Mouse (Mus musculus) layer of hippocampus, adult 18-20 months (tissue): Measurements from ENCODE around the gene Polr3c. TPM values are rescaled to one million over a fixed set of nuclear protein-coding genes. Genes with fewer than 3 reads are reported as not detected.
"Not testable (repeated sequence)": the region's sequence is repeated elsewhere in the genome, so short reads cannot be mapped to it uniquely, and the experiment has no call there.

Experiments used
- DNase-seq, 2 experiments: peaks; one replicate each; pipeline ENCODE4 v3.0.0; 2022; ENCODE audit warnings: low spot score in 2 of 2
- long read RNA-seq: library from polyadenylated mRNA; stranded (forward); transcript quantifications from one replicate; pipeline ENCODE4 v2.0.0, GENCODE M21; 2021
- total RNA-seq, 2 experiments: library from RNA; stranded (reverse); gene quantifications; 2 replicates each; pipeline ENCODE4 v1.2.3; 2021

The Polr3c gene
- total RNA-seq = 10 to 100 TPM; 20.7 to 22.5 TPM
- long read RNA-seq, transcript Polr3c-201 (15 exons, 2,390 nt) = major isoform, 8 of 12 reads
- long read RNA-seq, partial matches to known transcripts = 1 of 12 reads
- long read RNA-seq, other reads (novel, unspliced or antisense) = 3 of 12 reads

DNA sequence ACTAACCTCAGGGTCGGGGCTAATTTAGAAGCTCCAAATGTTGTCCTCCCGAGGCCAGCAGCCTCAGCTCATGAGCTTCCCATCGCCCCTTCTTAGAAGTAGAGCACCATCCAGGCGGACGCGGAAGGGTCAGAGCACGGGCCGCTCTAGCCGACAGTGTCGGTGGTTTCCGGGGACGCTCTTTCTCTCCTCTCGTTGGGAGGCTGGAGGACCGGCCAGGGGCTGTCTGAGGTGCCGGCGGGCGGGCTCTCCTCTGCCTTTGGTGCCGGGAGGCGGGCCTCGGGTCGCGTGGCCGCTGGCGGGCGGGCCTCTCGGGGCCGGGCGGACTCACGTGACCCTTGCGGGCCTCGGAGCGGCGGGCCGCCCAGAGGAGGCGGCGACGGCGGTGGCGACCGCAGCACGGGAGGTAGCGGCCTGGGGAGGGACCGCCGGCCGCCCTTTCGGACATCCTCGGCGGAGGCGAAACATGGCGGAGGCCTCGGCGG, at the start of gene Polr3c, which contains the start of gene Rnf115:
Gene Polr3c (minus strand): TSS at position 286 of the 485 bp plus-strand sequence.
Gene Rnf115 (plus strand): TSS at position 322 of the 485 bp plus-strand sequence.
- DNase-seq = peak; percentile 94 to 96

DNA sequence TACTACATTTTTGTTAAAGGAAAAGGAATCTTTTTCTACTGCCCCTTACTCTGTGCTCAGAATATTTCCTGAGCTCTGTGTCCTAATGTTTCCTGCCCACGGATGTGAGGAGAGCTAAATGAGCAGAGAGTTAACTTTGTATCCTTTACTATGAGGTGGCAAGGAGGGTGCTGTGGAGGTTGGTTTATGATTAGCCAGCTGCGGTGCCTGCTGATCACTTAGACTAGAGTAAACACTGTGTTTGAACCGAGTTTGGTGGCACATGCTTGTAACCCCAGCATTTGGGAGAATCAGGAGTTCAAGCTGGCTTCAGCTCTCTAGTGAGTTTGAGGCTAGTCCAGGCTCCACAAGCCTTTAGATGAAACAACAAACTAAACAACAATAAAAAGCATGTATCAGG, 49.7 kb upstream of the Polr3c start:
- DNase-seq = no peak

DNA sequence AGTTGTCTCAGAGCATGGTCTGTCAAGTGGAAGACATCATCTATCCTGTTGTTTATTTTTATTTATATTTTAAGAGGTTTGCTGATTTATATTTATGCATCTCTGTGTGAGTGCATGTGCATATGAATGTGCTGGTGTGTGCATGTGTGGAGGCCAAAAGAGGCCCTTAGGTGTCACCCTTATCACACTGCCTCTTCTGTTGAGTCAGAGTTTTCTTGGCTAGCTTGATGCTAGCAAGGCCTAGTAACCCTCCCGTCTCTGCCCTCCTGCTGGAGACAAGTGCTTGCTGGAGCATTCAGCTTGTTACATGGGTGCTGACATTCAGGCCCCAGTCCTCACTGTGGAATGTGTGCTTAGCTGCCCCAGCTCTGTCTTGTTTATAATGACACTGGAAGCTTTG, 45.5 kb upstream of the Polr3c start:
- DNase-seq = no peak

DNA sequence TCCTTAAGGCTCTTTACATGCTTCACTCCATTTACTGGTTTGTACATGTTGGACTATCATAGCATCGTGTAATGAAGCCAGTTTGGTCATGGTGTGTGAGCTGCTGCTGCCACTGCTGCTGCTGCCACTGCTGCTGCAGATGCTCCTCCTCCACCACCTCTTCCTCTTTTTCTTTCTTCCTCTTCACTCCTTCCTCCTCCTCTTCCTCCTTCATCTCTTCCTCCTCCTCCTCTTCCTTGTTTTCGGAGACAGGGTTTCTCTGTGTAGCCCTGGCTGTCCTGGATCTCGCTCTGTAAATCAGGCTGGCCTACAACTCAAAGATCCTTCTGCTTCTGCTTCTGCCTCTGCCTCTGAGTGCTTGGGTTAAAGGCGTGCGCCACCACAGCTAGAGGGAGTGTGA, 42.5 kb upstream of the Polr3c start:
- DNase-seq = no peak

DNA sequence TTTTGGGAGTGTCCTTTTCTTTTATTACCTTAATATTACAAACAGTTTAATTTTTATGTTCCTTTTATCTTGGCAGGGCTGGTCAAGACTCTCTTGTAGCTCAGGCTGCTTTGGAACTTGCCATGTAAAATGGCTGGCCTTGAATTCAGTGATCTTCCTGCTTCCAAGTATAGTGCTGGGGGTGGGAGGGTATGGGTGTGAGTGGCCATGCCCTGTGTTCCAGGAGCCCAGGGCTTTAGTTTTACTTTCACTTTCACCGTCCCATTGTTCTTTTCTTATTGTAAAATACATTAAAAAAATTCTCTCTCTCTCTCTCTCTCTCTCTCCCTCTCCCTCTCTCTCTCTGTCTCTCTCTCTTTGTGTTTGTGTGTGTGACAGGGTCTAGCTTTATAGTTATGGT, 37.1 kb upstream of the Polr3c start:
- DNase-seq = no peak

DNA sequence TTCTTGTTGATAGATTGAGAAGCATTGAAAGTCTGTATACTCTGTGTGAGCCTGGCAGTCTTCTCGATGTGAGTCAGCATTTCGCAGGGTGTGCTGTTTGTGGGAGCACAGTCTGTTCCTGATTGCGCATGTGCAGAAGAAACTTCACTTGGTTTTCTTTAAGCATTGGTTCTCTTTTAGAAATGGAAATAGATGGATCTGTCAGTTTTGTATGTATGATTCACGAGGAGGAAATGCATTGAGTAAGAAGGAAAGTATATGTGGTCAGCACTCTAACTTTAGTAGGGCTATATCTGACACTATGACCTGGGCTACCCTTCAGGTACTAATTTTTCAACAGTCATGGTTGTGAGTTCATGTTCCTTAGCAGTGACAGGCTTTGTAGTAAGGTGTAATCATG, 32.3 kb upstream of the Polr3c start:
- peak; percentile 9 to 65 for DNase-seq

DNA sequence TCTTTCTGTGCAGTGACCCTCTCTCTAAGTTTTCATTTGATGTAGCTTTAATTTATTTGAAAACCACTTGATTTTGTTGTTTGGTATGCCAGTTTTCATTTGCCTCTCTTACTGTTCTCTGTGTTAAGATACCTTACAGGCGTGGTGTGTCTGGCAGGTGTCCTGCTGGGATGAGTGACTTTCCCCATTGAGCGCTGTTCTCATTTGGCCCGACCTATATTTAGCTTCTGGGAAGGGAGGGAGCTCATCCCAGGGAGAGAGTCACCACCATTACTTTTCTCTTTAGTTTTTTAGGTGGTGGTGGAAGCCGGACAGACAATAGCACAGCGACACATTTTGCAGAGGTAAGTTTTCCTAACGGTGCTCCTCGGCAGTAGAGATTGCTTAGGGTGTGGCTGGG, 30.3 kb upstream of the Polr3c start:
- DNase-seq = no peak

DNA sequence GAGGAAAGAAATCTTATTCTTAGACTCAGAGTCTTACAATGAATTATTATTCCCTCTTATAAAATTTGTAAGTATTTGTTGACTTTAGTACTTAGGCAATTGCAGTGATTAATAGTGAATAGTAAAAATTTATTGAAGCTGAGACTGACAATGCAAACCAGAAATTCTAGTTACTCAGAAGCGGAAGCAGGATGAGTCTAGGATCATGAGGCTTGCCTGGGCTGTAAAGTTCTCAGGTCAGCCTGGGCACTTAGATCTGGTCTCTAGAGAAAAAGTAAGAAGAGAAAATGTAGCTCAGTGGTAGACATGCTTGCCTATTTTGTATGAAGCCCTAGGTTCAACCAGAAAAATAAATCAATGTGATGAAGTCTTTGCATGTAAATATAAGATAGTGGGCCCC, 28.5 kb upstream of the Polr3c start:
- DNase-seq = no peak

DNA sequence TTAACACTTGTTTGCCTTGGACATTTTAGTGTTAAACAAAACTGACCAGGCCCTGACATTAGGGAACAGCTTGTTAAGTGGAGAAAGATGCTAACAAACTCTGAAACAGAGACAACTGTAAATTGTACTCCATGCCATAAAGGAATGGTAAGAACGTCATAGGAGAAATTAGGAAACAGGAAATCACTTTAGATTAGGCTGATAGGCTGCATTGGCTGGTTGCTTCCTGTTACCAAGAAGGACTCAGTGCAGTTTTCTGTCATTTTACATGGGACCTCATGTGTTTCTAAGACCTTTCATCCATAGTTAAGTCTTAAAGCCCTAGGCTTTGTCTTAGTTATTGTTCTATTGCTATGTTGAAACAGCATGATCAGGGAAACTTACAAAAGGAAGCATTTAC, 19.4 kb upstream of the Polr3c start:
- no peak for DNase-seq

DNA sequence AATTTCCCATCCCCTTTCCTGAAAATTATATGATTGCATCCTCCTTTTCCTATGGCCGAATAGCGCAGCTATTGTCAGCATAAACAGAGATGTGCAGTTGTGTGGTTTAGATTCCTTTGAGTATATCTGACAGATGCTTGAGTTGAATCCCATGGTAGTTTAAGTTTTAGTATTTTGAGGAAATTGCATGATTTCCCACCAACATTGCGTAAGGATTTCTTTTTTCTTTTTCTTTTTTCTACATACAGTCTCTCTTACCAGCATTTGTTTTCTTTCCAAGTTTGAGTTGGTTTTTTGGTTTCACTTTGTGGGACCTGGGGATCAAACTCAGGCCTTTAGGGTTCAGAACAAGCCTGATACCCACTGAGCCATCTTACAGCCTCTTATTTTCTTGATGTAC, 16.9 kb upstream of the Polr3c start:
- no peak for DNase-seq

DNA sequence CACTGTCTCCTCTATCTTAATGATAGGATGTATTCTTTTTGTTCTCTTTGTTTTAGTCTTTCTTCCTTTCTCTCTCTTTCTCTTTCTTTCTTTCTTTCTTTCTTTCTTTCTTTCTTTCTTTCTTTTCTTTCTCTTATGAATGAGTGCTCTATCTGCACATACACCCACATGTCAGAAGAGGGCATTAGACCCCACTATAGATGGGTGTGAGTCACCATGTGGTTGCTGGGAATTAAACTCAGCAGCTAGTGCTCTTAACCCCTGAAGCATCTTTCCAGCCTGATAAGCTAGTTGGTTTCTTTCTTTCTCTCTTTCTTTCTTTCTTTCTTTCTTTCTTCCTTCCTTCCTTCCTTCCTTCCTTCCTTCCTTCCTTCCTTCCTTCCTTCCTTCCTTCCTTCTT, 12.9 kb upstream of the Polr3c start:
- DNase-seq = not testable (repeated sequence)

DNA sequence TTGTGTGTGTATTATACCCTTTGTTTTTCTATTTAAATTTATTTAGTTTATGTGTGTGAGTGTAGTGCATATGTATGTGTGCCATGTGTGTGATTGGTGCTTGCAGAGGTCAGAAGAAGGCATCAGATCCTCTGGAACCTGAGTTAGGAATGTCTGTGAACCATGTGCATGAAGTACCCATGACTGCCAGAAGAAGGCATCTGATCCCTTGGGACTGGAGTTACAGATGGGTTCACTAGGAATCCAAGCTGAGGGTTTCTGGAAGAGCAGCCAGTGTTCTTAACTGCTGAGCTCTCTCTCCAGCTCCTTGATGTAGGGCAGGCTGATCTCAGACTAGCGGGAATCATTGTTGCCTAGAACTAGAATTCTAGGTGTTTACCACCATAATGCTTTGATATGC, 10.6 kb upstream of the Polr3c start:
- no peak for DNase-seq

DNA sequence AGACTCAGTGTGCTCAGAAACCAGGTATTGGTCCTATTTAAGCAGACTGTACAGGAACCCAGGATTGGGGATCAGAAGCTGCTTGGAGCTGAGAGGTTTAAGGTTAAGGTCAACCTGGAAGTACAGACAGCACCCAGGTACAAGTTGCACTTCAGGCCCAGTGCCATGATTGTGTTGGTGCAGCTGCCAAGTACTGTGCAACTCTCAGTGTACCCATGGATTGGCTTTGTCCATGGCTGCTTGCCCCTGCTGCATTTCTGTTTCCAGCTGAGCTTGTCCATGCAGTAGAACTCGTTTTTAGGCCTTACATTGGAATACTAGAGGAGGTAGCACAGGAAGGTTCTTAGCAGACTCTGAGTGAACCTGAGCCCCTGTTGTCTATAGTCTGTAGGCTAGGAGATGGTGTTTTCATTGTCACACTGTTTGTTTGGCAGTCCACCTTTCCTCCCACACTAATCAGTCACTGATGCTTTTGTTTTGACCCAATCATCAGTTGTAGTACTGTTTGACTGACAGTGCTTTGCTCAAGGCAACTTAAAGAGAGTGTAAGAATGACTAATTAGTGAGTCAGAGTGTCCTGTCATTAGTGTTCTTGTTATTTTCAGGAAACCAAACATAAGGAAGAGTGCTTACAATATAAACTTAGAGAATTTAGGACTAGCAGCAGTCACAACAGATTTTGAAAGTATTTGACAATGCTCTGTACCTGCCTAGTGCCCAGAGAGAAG, 9.7 kb upstream of the Polr3c start:
- DNase-seq = no peak

DNA sequence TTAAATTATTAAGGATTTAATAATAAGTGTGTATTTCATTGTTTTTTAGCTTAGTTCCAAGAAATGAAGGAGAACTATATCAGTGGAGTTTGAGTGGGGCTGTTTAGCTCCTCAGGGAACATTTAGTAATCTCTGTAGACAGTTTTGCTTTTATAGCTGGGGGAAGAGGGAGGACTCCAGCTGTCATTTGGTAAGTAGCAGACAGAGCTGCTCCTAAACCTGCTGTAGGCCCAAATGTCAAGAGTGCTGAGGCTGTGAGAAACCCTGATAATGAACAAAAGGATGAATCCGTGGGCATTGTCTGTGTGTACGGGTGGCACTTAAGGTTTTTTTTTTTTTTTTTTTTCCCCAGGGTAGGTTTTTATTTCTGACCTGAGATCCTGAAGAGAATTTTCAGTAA, 7.8 kb upstream of the Polr3c start:
- peak in 1 of 2 experiments; percentile 61 for DNase-seq

DNA sequence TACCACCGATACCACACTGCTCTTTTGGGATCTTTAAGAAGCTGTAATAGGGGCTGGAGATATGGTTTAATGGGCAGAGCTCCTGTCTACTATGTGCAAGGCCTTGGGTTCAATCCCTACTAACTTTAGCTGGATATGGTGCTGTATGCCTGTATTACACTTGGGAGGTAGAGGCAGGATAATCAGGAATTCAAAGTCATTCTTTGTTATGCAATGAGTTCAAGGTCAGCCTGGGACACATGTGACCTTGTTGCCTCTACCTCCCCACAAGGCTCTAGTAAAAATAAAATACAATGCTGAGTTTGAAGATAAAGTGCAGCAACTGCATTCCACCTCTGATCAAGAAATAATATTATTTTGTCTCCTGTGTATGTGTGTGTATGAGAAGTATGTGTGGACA, 6.6 kb upstream of the Polr3c start:
- no peak for DNase-seq

DNA sequence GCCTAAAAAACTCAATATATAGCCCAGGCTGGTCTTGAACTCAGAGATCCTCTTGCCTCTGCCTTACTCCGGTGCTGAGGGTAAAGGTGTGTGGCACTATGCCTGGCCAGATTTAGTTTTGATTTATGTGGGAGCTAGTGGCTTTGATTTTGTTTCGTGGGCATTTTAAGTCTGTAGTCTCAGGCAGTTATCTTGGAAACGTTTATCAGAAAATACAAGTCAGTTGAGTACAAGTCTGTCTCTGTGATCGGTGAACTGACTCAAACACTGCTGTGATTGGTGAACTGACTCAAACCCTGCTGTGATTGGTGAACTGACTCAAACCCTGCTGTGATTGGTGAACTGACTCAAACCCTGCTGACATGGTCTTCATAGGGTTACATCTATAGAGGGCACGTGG, 3.4 kb upstream of the Polr3c start:
- no peak for DNase-seq

DNA sequence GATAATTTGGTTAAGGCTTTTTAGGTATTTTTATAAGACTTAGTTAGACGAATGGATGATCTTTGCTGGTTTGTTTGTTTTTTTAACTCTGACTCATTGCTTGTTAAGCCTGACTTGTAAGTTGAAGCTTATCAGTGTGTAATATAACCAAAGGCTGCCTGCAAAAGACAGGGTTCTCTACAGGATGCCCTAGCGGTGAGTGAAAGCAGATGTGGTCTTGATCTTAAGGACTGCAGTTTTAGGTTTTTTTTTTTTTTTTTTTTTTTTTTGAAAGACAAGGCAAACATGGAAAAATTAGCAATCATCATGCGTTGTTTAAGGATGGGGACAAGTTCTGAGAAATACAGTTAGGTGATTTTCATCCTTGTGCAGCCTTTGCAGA, 2.0 kb upstream of the Polr3c start:
- no peak for DNase-seq

DNA sequence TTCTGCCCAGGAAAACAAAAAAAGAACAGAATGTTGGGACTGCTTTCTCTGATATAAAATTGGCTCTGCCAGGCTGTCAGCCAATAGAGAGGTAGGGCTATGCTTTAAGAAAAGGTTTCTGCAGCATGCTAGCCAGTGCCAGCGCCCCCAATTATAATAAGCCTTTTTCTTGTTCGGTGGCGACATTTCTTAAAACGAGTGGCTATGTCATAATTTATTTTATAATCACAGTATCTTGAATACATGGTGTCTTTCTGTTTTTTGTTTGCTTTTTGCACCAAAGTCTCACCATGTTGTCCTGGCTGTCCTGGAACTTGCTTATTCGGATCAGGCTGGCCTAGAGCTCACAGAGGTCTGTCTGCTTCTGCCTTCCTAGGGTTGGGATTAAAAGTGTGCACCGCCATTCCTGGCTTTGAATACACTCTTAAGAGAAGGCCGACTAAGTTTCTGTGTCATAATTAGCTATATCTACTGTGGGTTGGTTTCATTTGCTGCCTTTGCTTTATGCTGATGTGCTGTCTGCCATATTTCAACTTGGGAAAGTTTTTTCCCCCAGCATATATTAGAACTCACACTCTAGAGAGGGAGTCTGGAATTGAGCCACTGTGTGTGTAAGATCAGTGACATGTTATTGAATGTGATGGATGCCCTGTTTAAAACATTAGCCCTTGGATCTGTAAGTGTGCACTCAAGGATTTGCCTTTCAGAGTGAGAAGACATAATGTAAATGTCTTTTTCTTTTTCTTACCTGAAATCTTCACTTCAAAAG, 1.4 kb upstream of the Polr3c start:
- DNase-seq = no peak

DNA sequence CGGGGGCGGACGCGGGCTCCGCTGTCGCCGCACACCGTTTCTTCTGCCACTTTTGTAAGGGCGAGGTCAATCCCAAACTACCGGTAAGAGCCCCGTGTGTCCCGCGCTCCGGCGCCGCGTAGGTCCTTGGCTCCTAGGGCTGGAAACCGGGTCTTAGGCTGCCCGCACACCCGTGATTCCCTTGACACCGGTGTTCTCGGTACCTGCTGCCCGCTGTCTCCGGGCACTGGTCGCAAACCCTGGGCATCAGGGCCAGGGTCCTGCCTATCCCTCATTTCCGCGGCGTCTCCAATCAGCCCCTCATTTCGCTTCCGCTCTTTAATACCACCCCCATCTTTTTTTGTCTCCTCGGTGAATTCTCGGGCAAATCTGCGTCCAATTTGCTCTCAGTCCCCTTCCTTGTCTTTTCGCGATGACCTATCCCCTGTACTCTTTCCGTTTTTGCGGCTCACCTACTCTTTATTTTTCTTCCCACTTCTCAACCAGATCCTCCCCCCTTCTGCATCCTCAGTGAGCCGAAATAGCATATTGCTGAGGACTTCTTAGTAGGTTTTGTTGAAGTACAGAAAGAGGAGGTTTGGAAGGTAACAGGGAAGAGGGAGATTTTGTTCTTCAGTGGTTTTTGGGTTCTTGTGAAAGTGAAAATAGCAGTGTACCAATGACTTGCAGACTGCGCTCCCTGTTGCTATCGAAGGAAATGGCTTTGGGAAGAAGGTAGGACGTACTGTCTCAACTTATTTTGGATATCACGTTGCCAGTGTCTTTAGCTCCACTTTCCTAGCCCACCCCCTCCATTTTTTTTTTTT, 603 bp upstream of the Polr3c start:
- DNase-seq = peak in 1 of 2 experiments; percentile 28

DNA sequence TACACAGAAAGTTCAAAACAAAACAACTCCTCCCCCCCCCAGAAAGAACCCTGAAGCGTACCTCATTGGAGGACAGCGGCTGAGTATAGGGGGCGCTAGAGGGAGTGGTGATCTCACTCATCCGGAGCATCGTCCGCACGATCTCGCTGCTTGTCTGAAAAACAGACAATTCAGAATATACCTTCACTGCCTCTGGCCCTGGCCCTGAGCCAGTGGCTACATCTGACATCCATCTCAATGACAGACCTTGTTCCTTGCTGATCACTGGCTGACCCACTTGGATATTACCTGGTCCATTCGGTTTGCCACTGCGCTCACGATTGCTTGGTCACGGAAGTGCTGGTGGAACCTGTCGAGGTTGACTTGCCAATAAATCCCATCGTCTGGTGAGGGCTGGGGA, 8.3 kb downstream of the Polr3c start:
- DNase-seq = peak; percentile 48 to 82

DNA sequence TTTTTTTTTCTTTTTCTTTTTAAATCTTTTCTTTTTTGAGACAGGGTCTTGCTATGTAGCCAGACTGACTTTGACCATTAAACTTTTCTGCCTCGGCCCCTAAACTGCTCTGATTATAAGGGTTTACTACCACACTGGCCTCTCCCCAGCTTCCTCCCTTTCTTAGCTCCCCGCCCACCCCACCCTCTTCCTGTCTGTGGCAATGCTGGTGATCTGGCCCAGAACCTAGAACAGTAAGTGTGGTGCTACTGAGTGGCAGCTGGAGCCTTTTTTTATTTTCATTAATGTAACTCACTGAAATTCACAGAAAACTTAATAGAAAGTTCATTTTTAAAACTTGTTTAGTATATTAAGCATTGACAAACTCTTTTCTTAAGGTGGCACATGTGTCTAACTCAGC, 11.6 kb downstream of the Polr3c start:
- DNase-seq = no peak

DNA sequence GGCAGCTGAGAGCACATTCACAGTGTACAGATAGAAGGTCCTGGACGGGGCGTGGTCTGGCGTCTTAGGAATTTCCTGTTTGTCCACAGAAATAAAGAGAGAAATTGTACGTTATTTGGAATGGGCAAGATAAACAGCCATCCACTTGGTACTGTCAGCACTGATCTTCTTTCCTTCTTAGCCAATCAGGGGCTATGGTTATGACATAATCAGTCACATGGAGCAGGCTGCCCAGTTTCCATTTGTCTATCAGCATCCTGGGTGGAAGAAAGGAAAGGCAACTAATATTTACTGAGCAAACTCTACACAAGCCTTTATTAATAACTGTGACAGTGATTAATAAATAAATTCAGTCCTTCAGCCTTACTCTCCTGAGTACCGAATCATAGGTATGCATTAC, 13.1 kb downstream of the Polr3c start:
- no peak for DNase-seq
